Mouse (Mus musculus) CD4-positive, CD25-positive, alpha-beta regulatory T cell, adult 2 months (primary cell): Measurements from ENCODE around the gene Tcf7l1.

Source experiments
- DNase-seq: peaks from one replicate; pipeline ENCODE4 v3.0.0-alpha.2; 2012; ENCODE audit warnings: low read depth, low spot score

Tcf7l1 gene

GRCm38 (mm10) chr6:72626391-72626790 is 162.7 kb downstream of the Tcf7l1 start:
- DNase-seq = no peak

GRCm38 (mm10) chr6:72623661-72624402 is 165.2 kb downstream of the Tcf7l1 start:
- DNase-seq = no peak

- no peak for DNase-seq
These were observed 166.1 kb downstream of the Tcf7l1 start for GRCm38 (mm10) chr6:72622917-72623316.

GRCm38 (mm10) chr6:72620920-72621319 is 168.1 kb downstream of the Tcf7l1 start:
- no peak for DNase-seq

- DNase-seq = no peak
These were observed 169.1 kb downstream of the Tcf7l1 start for GRCm38 (mm10) chr6:72619734-72620532.

GRCm38 (mm10) chr6:72616643-72617288 is 172.3 kb downstream of the Tcf7l1 start, which contains the start of gene Tgoln1:
Gene Tgoln1 (minus strand): TSS chr6:72617000.
- DNase-seq = peak; percentile 98

GRCm38 (mm10) chr6:72615561-72616375 is 173.3 kb downstream of the Tcf7l1 start:
- peak; percentile 52 for DNase-seq

GRCm38 (mm10) chr6:72615151-72615550 is 173.9 kb downstream of the Tcf7l1 start:
- peak; percentile 36 for DNase-seq

GRCm38 (mm10) chr6:72610261-72610660 is 178.8 kb downstream of the Tcf7l1 start:
- DNase-seq = no peak

GRCm38 (mm10) chr6:72608662-72609184 is 180.3 kb downstream of the Tcf7l1 start:
- DNase-seq = no peak

GRCm38 (mm10) chr6:72607676-72608075 is 181.4 kb downstream of the Tcf7l1 start:
- DNase-seq = no peak

- DNase-seq = no peak
These were observed 182.0 kb downstream of the Tcf7l1 start for GRCm38 (mm10) chr6:72607060-72607459.

GRCm38 (mm10) chr6:72604066-72604465 is 185.0 kb downstream of the Tcf7l1 start:
- DNase-seq = no peak

GRCm38 (mm10) chr6:72601732-72602131 is 187.3 kb downstream of the Tcf7l1 start:
- peak; percentile 90 for DNase-seq

GRCm38 (mm10) chr6:72600771-72601170 is 188.3 kb downstream of the Tcf7l1 start:
- DNase-seq = no peak

- no peak for DNase-seq
These were observed 188.8 kb downstream of the Tcf7l1 start for GRCm38 (mm10) chr6:72600216-72600615.

- DNase-seq = no peak
These were observed 190.1 kb downstream of the Tcf7l1 start for GRCm38 (mm10) chr6:72598791-72599557.

GRCm38 (mm10) chr6:72597956-72598753 is 190.9 kb downstream of the Tcf7l1 start, which contains the start of the genes Elmod3 and Retsat:
Gene Elmod3 (minus strand): TSS chr6:72598413.
Gene Retsat (plus strand): TSS chr6:72598475.
- DNase-seq = peak; percentile 93
